Mouse (Mus musculus): ENCODE data around the gene Slc9a1.

DNA sequence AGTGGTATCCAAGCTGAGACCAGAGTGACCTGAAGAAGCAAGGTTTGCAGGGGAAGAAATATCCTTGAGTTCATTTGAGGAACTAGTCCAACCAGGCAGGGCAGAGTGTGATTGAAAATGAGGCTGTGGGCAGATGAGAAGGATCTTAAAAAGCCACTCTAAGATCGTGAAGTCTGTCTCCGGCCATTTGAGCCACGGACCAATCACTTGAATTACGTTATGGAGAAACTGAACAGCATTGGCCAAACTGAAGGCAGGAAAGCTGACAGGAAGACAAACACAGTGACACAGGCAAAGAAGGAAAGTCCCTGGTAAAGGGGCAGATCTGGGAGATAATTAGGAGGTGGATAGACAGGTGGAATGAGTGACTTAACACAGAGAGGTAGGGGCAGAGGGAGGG is 22.9 kb upstream of the Slc9a1 start:
- TF ChIP-seq CTCF (IDR thresholded peaks at IDR 0.05) (no peak), POLR2A (IDR thresholded peaks at IDR 0.05; ENCODE audit: insufficient read depth, low read depth, low read length) (no peak), EP300 (IDR thresholded peaks at IDR 0.05; ENCODE audit: insufficient read depth, low read depth, low read length) (no peak)
